Mouse (Mus musculus) splenic B cell, adult 2 months (primary cell): ENCODE results near the gene Car9.

ENCODE experiments used
- DNase-seq: peaks from one replicate; pipeline ENCODE4 v3.0.0-alpha.2; 2011; ENCODE audit warnings: low read depth, low spot score
- H3K27me3 ChIP-seq: 2 replicates; pipeline ENCODE4 v1.6.1; 2012; ENCODE audit warnings: mild to moderate bottlenecking, low read length, moderate library complexity, mixed read lengths; ENCODE audit not compliant: control insufficient read depth, poor library complexity, insufficient read depth, severe bottlenecking
- H3K36me3 ChIP-seq: 2 replicates; pipeline ENCODE4 v1.6.1; 2012; ENCODE audit warnings: mild to moderate bottlenecking, low read length, moderate library complexity, mixed read lengths; ENCODE audit not compliant: control insufficient read depth, poor library complexity, insufficient read depth, severe bottlenecking

The Car9 gene

DNA sequence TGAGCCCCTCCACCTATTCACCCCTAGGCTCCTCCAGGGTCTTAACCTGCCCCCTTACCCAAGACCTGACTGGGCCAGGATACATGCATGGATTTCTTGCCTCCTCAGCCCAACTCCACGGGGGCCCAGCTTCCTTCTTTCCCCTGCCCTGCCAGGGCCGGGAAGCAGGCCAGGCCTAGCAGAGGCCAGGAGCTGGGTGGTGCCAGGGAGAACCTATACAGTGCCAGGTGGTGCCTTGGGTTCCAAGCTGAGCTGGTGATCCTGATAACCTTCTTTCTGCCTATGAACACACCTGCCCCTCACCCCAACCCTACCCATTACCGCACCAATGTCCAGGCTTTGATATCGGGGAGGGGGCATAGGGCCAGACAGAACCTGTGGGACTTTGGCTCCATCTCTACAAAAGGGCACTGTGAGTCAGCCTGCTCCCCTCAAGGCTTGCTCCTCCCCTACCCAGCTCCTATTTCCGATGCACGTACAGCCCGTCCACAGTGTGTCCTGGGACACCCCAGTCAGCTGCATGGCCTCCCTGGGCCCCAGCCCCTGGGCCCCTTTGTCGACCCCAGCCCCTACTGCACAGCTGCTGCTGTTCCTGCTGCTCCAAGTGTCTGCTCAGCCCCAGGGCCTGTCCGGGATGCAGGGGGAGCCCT is at the start of gene Car9:
Gene Car9, plus strand, starts transcription at position 431 of the 650 bp plus-strand sequence.
- DNase-seq, result no peak
- Histone ChIP-seq H3K36me3 (no peaks in the 10 kb centered on the region), H3K27me3 (no peaks in the 10 kb centered on the region)

DNA sequence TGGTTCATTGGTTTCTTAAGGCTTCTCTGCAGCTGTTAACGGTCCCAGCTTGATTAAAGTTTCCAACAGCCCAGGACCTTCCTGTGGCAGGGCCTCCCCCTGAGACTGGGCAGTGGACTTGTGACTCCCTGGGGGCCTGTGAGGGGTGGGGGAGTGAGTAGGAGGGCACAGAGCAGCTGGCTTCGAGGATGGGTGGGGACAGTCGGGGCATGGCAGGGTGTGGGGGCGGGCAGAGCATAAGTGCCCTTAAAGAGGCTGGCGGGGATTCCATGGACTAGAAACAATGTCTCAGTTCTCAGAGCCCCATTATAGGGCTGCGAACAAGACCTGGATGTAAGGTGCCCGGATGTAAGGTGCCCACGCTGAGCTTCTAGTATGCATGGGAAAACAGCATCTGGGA is 49.6 kb upstream of the Car9 start:
- DNase-seq, result peak; percentile 78
- Histone ChIP-seq H3K27me3 (no peaks in the 10 kb centered on the region), H3K36me3 (0 out of 2 replicates have a peak, but pooled peaks cover 1% of the 10 kb centered on the region)

DNA sequence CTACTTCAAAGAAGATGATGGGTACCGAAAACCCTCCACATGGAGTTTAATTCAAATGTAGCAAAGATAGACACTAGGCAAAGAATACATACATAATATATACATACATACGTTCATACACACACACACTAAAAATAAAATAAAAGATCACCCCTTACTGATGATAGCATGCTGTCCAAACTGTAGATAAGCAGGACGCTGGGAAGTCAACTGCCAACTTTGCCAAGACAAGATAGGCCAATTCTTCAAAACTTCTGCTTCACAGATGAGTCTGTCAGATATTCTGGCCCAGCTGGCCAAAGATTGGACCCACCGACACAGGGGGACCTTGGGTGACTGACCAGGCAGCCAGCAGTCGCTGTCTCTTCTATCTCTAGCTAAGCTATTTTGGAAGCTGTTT is 43.7 kb upstream of the Car9 start:
- DNase-seq, result no peak
- no peaks in the 10 kb centered on the region for H3K27me3 ChIP-seq
- H3K36me3 ChIP-seq, result no peaks in the 10 kb centered on the region

DNA sequence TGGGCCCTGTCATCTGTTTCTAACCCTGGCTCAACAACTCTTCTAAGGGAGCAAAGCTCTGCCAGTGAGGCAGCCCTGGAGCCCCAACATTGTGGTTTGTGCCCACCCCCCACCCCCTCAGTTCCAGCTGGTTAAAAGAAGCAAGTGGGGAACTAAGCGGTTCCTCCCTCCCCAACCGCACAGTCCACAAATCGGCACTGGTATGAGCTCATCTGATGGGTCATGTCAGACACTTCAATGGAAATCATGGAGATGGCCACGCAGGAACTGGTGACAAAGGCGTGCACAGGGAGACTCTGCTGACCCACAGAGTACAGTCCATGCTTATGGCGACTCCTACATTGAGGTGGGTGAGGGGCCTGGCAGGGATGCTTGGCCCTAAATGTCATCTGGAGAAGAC is 40.8 kb upstream of the Car9 start:
- peak; percentile 47 for DNase-seq
- no peaks in the 10 kb centered on the region for H3K36me3 ChIP-seq
- H3K27me3 ChIP-seq, result no peaks in the 10 kb centered on the region

DNA sequence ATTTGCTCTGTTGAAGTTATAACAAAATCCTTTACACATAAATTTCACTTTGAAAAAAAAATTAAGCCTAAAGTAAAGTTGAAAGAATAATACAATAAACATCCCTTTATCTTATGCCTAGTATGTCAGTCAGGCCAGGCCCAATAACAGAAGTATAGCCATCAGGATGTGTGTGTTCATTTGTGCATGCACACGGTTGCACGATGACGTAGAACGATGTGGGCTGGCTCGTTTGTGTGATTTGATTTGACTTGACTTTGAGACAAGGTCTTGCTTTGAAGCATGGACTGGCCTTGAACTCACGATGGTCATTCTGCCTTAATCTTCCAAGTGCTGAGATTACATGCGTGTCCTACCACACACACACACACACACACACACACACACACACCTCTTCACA is 39.9 kb upstream of the Car9 start:
- peak; percentile 73 for DNase-seq

DNA sequence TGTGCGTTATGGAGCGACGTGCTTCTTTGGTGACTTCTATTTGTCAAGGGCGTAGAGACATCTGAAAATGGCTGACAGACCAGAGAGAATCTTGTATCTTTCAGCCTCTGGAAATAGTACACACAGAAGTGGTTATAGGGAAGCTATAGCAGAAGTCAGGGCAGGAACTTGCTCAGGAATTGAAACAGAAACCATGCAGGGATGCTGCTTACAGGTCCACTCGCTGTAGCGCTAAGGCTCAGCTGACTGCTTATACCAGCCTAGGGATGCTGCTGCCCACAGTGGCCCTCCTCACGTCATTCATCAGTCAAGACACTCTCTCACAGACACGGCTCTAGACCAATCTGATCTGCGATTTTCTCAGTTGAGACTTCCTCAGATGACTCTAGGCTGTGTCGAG is 36.5 kb upstream of the Car9 start:
- Histone ChIP-seq H3K36me3 (no peaks in the 10 kb centered on the region), H3K27me3 (no peaks in the 10 kb centered on the region)
- DNase-seq, result peak; percentile 66

More for the DNA sequence above, 39.9 kb upstream of the Car9 start:
- Histone ChIP-seq H3K27me3 (no peaks in the 10 kb centered on the region), H3K36me3 (no peaks in the 10 kb centered on the region)

DNA sequence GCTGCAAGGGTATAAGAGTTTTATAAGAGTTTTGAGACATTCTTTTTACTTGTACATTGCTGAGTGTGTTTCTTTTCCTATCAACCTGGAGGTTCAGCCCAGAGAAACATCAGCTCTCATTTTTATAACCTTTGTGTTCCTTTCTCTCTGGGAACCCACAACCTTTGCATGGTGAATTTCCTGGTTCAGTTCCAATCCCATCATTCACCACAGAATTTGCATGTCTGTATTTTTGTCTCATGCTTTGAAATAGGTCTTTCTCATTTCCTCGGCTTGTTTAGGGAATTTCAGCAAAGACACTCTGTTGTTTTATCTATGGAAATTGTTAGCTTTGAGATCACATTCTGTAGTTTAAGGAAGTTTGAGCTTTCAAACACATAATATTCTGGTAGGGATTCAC is 33.1 kb upstream of the Car9 start:
- Histone ChIP-seq H3K36me3 (no peaks in the 10 kb centered on the region), H3K27me3 (no peaks in the 10 kb centered on the region)
- peak; percentile 74 for DNase-seq

DNA sequence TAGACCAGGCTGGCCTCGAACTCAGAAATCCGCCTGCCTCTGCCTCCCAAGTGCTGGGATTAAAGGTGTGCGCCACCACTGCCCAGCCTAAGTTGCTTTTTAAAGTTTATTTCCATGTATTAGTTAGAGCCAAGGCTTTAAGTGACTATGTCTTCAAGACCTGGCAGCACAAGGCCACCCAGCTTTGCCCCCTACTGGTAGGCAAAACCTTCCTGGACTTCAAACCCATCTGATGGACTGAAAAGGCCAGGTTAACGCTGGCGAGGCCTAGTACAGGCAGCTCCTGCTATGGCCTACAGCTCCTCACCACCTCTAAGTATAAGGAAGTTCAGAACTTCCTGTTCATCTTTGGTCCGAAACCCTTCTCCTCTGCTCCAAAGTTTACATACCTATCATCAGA is 30.2 kb upstream of the Car9 start:
- H3K27me3 ChIP-seq, result no peaks in the 10 kb centered on the region
- no peaks in the 10 kb centered on the region for H3K36me3 ChIP-seq
- peak; percentile 79 for DNase-seq

DNA sequence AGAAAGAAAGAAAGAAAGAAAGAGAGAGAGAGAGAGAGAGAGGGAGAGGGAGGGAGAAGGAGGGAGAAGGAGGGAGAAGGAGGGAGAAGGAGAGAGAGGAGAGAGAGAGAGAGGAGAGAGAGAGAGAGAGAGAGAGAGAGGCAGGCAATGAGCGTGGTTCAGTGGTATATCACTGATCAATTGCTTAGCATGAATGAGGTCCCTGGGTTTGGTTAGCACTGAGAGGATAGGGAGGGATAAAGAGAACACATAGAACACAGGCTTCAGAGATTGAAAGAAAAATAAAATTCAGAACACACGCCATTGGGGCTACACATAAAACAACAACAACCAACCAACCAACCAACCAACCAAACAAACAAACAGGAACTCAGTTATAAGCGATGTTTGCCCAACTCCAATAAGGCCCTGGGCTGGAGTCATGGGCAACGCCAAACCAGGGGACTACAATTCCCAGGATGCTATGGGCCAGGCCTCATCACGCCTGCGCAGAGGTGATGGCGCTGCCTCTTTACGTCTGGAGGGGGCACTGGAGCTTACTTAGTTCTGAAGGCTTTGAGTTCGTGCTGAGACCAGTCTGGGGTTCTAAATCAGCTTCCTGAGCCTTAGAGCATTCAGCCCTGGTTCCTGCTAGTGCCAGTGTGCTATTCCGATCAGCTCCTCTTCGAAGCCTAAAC is 28.8 kb upstream of the Car9 start:
- Histone ChIP-seq H3K27me3 (no peaks in the 10 kb centered on the region), H3K36me3 (no peaks in the 10 kb centered on the region)
- DNase-seq, result peak; percentile 97

DNA sequence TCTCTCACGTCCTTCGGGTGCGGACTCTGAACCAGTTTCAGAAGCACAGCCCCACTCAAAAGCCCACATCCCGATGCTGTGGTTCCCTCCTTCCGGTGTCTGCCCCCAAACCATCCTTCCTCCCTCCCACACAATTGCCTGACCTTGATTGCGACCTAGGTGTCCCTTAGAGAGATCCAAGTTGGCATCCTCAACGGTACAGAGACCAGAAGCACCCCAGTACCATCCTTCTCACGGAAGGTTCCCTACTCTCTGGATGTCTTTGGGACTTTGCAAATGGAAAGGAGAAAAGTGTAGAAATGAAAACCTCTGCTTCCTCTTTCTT is 28.3 kb upstream of the Car9 start:
- no peaks in the 10 kb centered on the region for H3K27me3 ChIP-seq
- H3K36me3 ChIP-seq, result no peaks in the 10 kb centered on the region
- DNase-seq, result no peak

DNA sequence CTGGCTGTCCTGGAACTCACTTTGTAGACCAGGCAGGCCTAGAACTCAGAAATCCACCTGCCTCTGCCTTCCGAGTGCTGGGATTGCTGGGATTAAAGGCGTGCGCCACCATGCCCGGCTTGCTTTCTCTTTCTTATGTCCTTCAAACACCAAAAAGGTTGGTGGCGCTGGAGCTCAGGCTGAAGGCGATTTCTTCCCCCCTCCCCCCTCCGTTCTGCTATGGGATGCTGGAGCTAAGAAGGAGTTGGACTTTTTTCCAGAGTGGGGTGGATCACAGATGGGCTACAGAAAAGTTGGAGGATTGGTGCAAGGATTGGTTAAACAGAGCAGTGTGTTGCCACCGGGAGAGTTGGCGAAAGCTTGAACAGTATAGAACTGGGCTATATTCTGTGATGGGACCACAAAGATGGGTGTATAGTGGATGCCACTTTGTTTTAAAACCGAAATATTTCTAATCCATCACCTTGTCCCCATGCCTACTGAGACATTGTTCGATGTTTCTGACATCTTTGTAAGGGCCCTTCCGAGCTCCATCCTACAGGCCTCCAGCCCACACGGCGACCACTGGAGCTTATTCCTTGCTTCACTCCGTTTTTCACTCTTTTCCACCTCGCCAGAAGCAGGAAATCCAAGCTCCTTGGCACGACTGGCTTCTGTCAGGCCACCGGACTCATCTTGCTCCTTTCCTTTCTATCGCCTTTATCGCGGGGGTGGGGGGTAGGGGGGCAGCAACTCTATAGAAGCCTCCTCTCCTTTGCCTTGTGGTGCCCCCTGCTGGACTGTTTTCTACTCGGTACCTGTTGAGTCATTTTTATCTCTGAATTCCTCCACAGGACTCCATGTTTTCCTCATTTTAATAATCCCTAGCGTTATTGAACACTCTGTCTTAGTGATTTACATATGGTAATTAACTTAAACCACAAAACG is 27.6 kb upstream of the Car9 start:
- Histone ChIP-seq H3K36me3 (no peaks in the 10 kb centered on the region), H3K27me3 (no peaks in the 10 kb centered on the region)
- peak; percentile 87 for DNase-seq

DNA sequence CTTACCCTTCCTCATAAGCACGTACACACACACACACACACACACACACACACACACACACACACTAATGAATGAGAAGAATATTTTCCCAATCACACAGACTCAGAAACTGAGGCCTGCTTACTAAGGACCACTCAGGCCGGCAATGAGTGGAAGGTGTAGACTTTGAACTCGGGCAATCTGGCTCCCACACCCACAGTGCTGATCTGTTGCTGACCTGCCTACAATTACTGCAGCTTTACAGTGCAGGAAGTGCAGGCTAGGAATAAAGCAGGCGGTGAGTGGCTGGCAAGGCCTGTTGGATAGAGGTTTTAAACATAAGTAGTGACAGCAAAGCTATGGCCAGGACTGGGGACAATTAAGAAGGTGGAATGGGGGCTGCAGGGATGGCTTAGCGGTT is 25.8 kb upstream of the Car9 start:
- DNase-seq, result no peak
- Histone ChIP-seq H3K27me3 (no peaks in the 10 kb centered on the region), H3K36me3 (no peaks in the 10 kb centered on the region)

DNA sequence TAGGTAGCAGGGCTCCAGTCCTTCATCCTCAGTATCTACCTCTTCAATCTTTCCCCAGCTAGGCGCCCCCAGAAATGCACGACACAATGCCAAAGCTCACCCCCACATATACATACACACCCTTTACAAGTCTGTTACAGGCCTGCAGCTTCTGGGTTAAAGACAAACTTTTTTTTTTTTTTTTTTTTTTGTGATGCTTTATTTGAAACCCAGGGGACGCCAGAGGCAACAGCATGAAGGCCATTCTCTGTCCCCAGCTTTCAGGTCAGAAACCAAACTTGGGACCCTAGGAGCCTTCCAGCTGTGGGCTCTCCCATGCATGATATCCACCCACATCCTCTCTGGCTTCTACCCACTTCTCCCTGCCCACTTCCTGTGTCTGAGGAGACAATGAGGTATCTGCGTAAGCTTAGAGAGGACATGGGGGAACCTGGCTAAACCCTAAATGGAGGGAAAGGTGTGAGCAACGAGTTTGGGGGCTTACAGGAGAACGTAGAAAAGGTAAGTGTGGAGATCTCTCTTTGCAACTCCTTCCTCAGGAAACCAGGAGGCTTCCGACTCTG is 24.8 kb upstream of the Car9 start:
- DNase-seq, result peak; percentile 71
- Histone ChIP-seq H3K27me3 (no peaks in the 10 kb centered on the region), H3K36me3 (no peaks in the 10 kb centered on the region)

DNA sequence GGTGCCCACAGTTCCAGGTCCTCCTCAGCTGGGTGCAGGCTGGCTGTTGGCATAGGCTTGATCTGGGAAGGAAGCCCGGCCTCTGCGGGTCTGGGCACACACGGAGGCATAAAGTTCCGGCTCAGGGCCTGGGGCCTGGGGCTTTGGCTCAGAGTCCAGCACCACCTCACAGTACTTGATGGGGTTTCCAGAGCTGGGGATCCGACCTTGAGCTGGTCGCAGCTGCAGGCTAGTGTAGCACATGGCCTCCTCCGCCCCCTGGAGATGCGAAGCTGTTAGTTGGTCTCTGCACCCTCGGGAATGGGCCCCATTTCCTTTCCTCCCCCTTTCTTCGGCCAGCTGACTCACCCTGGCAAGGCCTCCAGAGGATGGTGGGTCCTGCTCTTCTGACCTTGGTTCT is 24.2 kb upstream of the Car9 start:
- DNase-seq, result no peak
- Histone ChIP-seq H3K27me3 (no peaks in the 10 kb centered on the region), H3K36me3 (no peaks in the 10 kb centered on the region)
